Mouse (Mus musculus) thymus, postnatal 10 days (tissue): ENCODE data around the gene Gm11034.

Experiments used
- DNase-seq, 2 experiments: peaks; one replicate each; pipeline ENCODE4 v3.0.0; 2021; ENCODE audit warnings: low spot score in 2 of 2

The Gm11034 gene

GRCm38 (mm10) chr8:72213536-72213935 lies at the start of gene Gm11034:
Gene Gm11034, minus strand, starts transcription at chr8:72213636.
- DNase-seq = no peak

GRCm38 (mm10) chr8:72262756-72263155 lies 49.3 kb upstream of the Gm11034 start:
- no peak for DNase-seq

DNA sequence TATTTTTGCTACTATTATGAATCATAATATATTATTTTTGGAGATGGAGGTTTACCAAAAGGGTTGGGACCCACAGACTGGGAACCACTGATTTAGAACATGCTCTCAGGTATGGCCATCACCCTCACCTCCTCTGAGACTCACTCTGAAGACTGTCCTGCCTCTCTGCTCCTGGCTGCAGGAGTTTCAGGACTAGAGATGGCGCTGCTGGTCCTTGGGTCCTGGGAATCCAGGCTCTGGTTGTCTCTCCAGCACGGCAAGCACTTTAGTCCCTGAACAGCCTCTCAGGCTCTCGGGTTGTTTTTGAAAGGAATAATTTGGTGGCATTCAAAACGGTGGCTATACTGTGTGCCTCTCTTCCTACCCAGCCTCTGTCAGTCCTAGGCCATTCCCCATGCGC lies 48.4 kb upstream of the Gm11034 start:
- DNase-seq = no peak

- DNase-seq = no peak
Observed at GRCm38 (mm10) chr8:72261431-72261830, 48.0 kb upstream of the Gm11034 start.

DNA sequence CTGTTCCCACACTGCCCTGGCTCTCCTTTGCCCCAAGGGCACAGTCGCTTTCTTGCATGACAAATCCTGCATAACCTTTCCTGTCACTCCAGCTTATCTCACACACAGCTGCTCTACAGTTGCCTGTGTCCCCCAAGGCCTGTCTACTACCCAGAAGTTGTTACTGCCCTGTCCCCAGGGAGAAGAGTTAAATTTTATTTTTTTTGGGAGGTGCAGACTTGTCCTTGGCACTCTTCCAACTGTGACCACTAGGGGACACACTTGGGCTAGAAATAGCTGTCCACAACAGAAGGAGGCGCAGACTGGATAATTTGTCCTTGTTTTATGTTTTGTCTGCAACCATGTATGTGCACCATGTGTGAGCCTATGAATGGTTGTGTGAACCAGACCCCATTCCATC lies 47.6 kb upstream of the Gm11034 start:
- peak; percentile 56 to 83 for DNase-seq

- no peak for DNase-seq
Observed at GRCm38 (mm10) chr8:72260585-72260984, 47.1 kb upstream of the Gm11034 start.

DNA sequence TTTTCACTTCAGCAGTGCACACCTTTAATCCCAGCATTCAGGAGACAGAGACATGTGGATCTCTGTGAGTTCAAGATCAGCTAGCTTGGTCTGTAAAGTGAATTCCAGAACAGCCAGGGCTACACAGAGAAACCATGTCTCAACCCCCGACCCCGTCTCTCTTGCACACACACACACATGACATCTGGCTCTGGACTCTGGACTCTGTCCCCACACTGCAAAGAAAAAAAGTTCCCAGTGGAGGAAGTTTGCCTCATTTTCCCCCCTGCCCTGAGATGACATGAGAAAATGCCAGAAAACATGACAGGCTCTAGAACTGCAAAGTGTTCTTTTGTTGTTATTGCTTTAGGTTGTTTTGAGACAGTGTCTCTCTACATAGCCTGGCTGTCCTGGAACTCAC lies 46.4 kb upstream of the Gm11034 start:
- no peak for DNase-seq

GRCm38 (mm10) chr8:72257902-72258238 lies 44.4 kb upstream of the Gm11034 start:
- DNase-seq = no peak

DNA sequence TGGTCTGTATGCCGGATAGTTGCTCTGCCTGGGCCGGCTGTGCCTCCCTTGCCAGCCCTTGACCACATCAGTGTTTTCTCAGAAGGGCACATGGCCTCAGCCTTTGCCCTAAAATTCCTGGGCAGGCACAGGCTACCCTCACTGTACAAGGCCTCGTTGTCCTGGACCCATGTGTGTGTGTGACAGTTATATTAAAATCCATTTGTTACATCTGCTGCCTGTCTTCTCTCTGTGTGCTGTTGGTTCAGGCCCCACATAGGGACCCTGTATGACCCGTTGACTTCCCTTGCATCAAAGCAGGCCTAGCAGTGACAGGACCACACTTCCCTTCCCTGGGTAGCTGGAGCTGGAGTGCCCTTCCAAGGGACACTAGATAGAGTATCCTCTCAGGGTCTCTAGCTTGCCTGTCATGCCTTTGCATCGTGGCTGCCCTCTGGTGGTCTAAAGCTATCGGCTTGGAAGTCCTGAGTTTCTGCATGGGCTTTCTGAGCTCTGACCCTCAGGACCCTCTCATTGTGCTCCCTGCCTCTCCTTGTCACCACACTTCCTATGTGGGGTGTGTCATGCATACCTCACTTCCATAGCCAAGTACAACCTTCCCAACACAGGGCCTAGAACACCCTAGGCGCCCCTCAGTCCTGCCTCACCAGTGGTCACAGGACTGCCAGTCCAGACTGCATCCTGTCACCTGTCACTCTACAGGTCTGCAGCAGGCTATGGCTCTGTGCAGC lies 43.9 kb upstream of the Gm11034 start:
- peak in 1 of 2 experiments; percentile 57 for DNase-seq

GRCm38 (mm10) chr8:72244610-72245009 lies 31.2 kb upstream of the Gm11034 start:
- DNase-seq = no peak

DNA sequence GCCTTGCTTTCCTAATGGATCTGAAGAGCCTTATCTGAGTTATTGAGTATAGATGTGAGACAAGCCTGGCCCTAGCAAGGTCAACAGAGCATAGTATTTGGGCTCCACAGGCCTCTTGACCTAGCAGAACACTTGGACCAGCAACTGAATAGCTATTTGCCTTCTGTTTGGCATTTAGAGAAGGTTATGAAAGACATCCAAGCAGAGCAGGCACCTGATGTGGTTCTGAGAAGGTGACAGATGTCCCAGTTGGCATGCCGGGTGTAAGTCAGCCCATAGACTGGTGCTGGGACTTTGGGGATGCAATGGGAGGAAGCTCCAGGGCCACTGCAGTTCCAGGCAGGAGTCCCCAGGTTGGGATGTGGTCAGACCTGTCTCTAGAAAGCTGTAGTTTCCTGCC lies 28.8 kb upstream of the Gm11034 start:
- DNase-seq = no peak

DNA sequence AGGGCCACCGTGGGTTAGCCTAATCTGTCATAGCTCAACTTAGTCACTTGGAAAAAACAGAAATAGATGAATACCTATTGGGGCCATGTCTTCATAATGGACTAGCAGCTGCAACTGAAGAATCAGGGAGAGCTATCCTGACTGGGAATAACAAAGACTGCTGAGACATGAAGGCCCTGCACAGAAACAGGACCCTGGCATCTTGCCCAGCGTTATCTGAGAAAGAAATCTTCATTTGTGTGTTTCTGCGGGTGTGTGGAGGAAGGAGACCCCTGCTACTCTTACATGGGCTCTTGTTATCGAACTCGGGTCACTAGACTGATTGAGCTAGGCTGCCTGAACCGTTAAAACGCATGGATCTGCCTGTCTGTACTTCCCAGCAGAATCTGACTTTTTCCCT lies 27.5 kb upstream of the Gm11034 start:
- DNase-seq = no peak

GRCm38 (mm10) chr8:72240403-72240763 lies 26.9 kb upstream of the Gm11034 start:
- no peak for DNase-seq

DNA sequence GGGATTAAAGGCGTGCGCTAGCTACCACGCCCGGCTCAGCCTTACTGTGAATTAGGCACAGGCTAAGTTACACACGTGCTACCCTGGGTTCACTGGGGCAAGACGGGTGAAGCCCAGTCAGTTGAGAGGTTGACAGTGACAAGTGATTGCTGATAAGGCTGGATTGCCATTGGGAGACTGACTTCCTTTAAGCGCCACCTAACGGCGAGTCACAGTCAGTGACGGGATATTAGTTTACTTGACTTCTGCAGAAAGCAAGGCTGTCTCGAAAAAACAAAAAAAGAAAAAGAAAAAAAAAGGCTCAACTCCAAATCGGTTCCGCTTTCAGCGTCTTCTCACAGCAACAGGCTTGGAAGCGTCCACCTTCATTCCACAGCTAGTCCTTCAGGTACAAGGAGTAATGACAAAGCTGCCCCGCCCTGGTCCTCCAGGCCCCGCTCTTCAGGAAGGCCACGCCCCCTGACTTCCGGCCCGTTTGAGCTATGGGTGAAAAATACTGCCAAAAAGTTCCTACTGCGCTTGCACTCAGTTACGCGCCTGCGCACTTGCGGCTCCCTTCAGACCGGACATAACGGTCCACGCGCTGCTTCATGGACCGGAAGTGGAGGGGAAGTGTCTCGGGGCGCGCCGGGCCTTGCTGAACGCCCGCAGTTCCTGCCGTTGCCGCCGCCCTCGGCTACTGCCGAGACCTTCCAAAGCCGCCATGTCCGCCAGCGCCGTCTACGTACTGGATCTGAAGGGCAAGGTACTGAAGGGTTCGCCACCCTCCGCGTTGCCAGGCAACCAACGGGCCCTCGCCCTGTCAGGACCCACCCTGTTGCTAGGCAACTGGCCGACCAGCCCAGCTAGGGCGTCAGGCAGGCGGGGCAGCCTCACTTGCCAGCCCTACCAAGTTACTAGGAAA lies 26.3 kb upstream of the Gm11034 start, which contains the start of gene Ap1m1:
Gene Ap1m1, plus strand, starts transcription at position 520 of the 904 bp plus-strand sequence.
- peak; percentile 97 to 98 for DNase-seq

GRCm38 (mm10) chr8:72222656-72223055 lies 9.2 kb upstream of the Gm11034 start:
- DNase-seq = no peak

GRCm38 (mm10) chr8:72220758-72221157 lies 7.3 kb upstream of the Gm11034 start:
- DNase-seq = no peak

- peak; percentile 81 to 83 for DNase-seq
Observed at GRCm38 (mm10) chr8:72219541-72220363, 6.3 kb upstream of the Gm11034 start, which contains the start of gene Fam32a. Gene Fam32a, plus strand, starts transcription at chr8:72219730.

- DNase-seq = no peak
Observed at GRCm38 (mm10) chr8:72218781-72219540, 5.5 kb upstream of the Gm11034 start.

GRCm38 (mm10) chr8:72215871-72216270 lies 2.4 kb upstream of the Gm11034 start:
- no peak for DNase-seq

DNA sequence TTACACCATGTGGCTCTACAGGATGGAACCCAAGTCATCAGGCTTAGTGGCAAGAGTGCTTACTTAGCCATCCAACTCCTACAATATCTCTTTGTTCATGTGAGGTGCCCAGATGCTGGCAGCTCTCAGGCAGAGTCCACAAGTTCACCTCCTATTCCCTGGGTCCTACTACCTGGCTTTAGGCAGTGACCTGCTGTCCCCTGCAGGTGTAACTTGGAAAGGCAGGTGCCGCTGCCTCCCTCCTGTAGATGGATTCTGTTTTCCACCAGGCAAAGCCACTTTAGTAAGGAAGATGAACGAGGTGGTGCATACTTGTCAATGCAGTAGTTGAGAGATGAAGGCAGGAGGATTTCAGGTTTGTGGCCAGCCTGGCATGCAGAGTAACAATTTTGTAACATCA lies 1.6 kb upstream of the Gm11034 start:
- peak in 1 of 2 experiments; percentile 27 for DNase-seq

DNA sequence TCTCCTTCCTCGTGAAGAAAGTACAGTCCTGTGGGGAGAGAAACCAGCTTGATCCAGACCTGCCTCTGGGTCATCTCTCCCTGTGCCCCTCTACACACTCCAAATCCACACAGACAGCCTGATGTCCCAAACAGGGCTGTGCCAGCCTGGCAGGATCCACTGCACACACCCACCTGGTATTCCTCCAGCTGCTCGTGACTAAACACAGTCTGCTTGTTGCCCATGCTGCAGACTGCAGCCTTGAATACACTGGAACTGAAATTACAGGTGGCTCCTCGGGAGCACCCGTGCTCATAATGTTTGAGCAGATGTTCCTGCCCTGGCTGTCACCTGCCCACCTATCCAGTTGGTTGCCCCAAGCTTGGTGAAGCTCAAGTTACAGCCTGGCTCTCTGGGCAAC lies 685 bp downstream of the Gm11034 start, which contains the start of gene Cib3:
Gene Cib3, minus strand, starts transcription at position 87 of the 400 bp plus-strand sequence.
- DNase-seq = no peak
